Mouse (Mus musculus) liver, adult 2 months (tissue): ENCODE results near the gene Zfp46. TPM values are rescaled to one million over a fixed set of nuclear protein-coding genes. Genes with fewer than 3 reads are reported as not detected.
A peak's percentile ranks its signal among the peaks of the same experiment; 100 is the strongest.

Experiments
- DNase-seq: peaks from one replicate; pipeline ENCODE4 v3.0.0-alpha.2; 2011; ENCODE audit warnings: low read depth, low spot score; ENCODE audit errors: extremely low read depth
- H3K27ac ChIP-seq: fragments of 200-500 bp; replicated peaks from 2 replicates; pipeline ENCODE4 v1.5.1; 2012; ENCODE audit warnings: low read depth, mild to moderate bottlenecking, control low read depth, inconsistent platforms, low read length; ENCODE audit not compliant: insufficient read depth
- H3K27me3 ChIP-seq: fragments of 200-500 bp; 2 replicates; pipeline ENCODE4 v1.6.1; 2012; ENCODE audit warnings: mild to moderate bottlenecking, moderate library complexity, low read length, inconsistent platforms; ENCODE audit not compliant: control insufficient read depth, insufficient read depth
- H3K36me3 ChIP-seq: fragments of 200-500 bp; 2 replicates; pipeline ENCODE4 v1.6.1; 2012; ENCODE audit warnings: low read length, inconsistent platforms; ENCODE audit not compliant: control insufficient read depth, insufficient read depth
- H3K4me1 ChIP-seq: fragments of 200-500 bp; 2 replicates; pipeline ENCODE4 v1.6.1; 2011; ENCODE audit warnings: low read length; ENCODE audit not compliant: control insufficient read depth, insufficient read depth
- H3K4me3 ChIP-seq: fragments of 200-500 bp; 2 replicates; pipeline ENCODE4 v1.5.1; 2011; ENCODE audit warnings: low read depth, mild to moderate bottlenecking, control low read depth, low read length, moderate library complexity; ENCODE audit not compliant: insufficient read depth
- H3K79me2 ChIP-seq: fragments of 200-500 bp; 2 replicates; pipeline ENCODE4 v1.6.1; 2012; ENCODE audit warnings: inconsistent platforms, mild to moderate bottlenecking, low read length, moderate library complexity; ENCODE audit not compliant: control insufficient read depth, insufficient read depth
- H3K9ac ChIP-seq: fragments of 200-500 bp; 2 replicates; pipeline ENCODE4 v1.6.1; 2012; ENCODE audit warnings: low read depth, mild to moderate bottlenecking, control low read depth, inconsistent platforms, low read length
- CTCF ChIP-seq: fragments of 200-500 bp; IDR thresholded peaks from 2 replicates; pipeline ENCODE4 v1.5.1; 2011; ENCODE audit warnings: low read depth, low read length, control low read depth
- POLR2A ChIP-seq: fragments of 200-500 bp; IDR thresholded peaks from 2 replicates; pipeline ENCODE4 v1.6.1; 2011; ENCODE audit warnings: low read length, control low read depth; ENCODE audit not compliant: insufficient read depth; ENCODE audit errors: extremely low read depth
- WGBS: fragments of 180-500 bp; shearing (Covaris S2); methylation state at CpG from one replicate; pipeline ENCODE4 v1.1.7; 2018; 5-methylcytosine and 5-hydroxymethylcytosine counted together
- polyA plus RNA-seq: library from polyadenylated mRNA; depleted of rRNA; stranded (reverse); fragments of >200 nt; gene quantifications from 2 replicates; pipeline ENCODE4 v1.2.3, GENCODE M21; 2012
- total RNA-seq: library from RNA; depleted of rRNA; stranded (reverse); fragments of >200 nt; gene quantifications from 2 replicates; pipeline ENCODE4 v1.2.3, GENCODE M21; 2014

Gene Zfp46
- total and polyA plus RNA-seq, 2 experiments = 2.6 to 3.1 TPM

DNA sequence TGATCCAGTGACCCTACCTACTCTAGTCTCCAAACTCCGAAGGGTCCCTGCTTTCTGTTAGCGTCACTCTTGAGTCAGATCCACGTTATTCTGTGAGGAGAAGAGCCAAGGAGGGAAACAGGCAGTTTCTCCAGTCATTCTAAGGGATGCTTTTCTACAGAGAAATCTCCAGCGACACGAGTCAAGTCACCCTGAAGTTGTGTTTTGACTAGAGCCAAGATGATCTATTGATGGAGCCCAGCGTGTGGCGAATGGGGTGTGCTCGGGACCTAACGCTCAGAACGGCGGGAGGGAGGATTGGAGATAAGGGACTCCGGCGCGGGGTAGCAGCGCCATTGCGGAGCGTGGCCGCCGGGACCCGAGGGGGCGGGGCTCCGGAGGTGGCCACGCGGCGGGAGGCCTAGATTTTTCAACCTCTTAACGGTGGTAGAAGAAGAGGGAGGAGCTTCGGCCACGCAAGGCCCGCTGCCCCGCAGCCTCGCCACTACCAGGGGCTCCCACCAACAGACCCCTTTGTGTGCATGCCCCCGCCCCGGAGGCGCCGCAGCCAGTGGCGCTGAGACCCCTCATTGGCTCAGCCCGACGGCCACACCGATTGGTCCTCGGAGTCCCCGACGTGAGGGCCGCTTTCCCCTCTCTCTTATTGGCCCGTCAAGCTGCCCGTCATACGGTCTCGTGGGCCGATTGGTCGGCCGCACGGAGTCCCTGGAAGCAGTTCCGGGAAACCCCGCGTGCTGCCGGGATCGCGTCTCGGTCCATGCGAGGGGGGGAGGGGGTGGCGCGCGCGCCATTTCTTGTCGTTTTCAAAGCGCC lies 26.0 kb downstream of the Zfp46 start, which contains the start of gene Hnrnpr:
Gene Hnrnpr, plus strand, starts transcription at position 714 of the 813 bp plus-strand sequence.
- Histone ChIP-seq H3K27ac (peak within 1 kb of the TSS; percentile 91), H3K79me2 (peaks cover 18% of the 10 kb centered on the region; the same call in 1 of the 2 replicates), H3K36me3 (no peaks in the 10 kb centered on the region), H3K9ac (peak within 1 kb of the TSS; percentile 96), H3K27me3 (no peaks in the 10 kb centered on the region), H3K4me3 (peak within 1 kb of the TSS; percentile 93), H3K4me1 (peaks cover 8% of the 10 kb centered on the region)
- under 1% methylated on average over 64 of the region's 65 CpGs for WGBS
- TF ChIP-seq CTCF (no peak), POLR2A (peak; percentile 33)
- peak; percentile 88 for DNase-seq

DNA sequence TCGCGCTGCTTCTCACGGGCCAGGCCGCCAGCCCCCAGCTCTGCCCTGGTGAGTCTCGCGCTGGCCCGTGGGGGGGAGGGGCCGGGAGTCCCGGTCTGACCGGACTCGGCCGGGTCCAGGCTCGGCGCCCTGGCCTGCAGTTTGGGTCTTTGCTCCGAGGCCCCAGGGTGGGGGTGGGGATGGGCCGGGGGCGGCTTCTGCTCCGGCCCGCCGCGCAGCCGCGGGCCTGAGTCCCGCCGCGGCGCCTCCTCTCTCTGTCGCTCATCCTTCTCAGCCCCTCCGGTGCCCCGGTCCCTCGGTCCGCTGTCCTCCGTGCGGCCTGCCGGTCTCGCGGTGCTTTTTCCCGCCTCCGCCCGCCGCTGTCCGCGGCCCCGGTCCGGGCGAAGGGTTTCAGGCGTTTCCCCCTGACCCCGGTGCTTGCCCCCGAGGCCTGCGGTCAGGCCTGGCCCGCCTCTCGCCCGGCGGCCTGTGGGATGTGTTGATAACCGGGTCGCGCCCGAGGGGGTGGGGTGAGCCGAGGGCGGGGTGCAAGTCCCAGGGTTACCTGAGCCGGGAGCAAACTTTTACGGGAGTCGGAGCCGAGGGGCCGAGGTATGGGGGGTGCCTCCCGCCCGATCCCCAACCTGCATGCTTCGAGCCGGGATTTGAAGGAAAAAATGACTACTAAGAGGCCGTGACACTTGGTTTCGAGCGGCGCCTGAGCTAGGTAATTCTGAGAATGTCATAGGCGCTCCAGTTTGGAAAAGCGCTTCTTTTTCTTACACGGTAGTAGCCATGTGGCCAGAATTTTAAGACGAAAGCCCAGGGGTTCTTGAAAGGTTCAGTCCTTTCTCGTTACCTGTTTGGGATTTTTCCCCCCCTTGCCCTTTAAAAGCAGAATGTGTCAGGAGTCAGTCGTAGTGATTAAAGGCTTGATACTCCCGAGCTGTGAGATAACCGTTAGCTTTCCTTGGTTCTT lies 26.8 kb downstream of the Zfp46 start:
- Histone ChIP-seq H3K36me3 (peaks cover 2% of the 10 kb centered on the region; the same call in 1 of the 2 replicates), H3K27me3 (no peaks in the 10 kb centered on the region)

DNA sequence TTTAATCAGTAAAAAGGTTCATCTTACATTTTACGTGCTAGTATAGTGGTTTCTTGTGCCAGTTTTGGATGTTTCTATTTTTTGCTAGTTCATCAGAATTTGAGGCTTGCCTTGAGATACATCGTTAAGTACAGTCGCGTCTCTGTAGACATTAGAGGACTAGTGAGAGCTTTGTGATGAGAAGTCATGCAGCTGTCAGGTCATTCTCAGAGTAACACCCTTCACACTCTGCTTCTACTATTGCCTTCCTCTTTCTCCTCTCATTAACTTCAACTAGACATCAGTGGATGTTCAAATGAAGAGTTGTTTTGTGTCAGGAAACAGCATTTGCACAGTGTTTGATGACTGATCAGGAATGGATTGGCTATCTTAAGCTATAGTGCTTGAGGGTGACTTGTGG lies 28.1 kb downstream of the Zfp46 start:
- peaks cover 18% of the 10 kb centered on the region; the same call in 1 of the 2 replicates for H3K79me2 ChIP-seq
- no peaks in the 10 kb centered on the region for H3K27me3 ChIP-seq
- H3K9ac ChIP-seq = no peak overlapping the region
- H3K27ac ChIP-seq = no peak overlapping the region
- TF ChIP-seq CTCF (no peak), POLR2A (no peak)
- peaks cover 9% of the 10 kb centered on the region for H3K36me3 ChIP-seq
- H3K4me1 ChIP-seq = peaks cover 8% of the 10 kb centered on the region
- 30% methylated on average over 4 of the region's 4 CpGs for WGBS
- DNase-seq = no peak
- no peak overlapping the region for H3K4me3 ChIP-seq

More for the DNA sequence above, 26.8 kb downstream of the Zfp46 start:
- peak overlapping the region; percentile 93 for H3K4me3 ChIP-seq
- H3K9ac ChIP-seq = peak overlapping the region; percentile 96
- DNase-seq = peak; percentile 65
- under 1% methylated on average over 74 of the region's 81 CpGs for WGBS
- peaks cover 18% of the 10 kb centered on the region; the same call in 1 of the 2 replicates for H3K79me2 ChIP-seq
- peak overlapping the region; percentile 91 for H3K27ac ChIP-seq
- peaks cover 8% of the 10 kb centered on the region for H3K4me1 ChIP-seq
- TF ChIP-seq POLR2A = no peak
- TF ChIP-seq CTCF = no peak

DNA sequence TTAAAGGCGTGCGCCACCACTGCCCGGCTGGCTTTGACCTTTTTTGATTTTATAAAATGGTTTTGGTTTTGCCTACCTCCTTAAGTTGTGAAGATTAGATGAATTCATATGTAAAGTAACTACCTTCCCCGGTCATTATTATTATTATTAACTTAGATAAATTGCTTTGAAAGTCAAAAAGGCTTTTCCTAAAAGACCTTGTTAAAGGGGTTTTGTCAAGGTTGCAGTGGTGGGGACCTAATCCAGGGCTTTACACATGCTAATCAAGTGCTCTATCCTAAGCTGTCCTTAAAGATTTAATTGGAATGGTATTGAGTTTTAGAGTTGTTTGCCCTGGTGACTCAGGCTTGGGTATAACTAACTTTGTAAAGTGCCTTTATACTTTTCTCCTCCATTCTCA lies 33.2 kb downstream of the Zfp46 start:
- H3K4me3 ChIP-seq = no peak overlapping the region
- H3K27ac ChIP-seq = no peak overlapping the region
- DNase-seq = no peak
- no peaks in the 10 kb centered on the region for H3K27me3 ChIP-seq
- 98% methylated on average over 4 of the region's 4 CpGs for WGBS
- H3K4me1 ChIP-seq = peaks cover under 1% of the 10 kb centered on the region; the same call in 1 of the 2 replicates
- no peak overlapping the region for H3K9ac ChIP-seq
- peaks cover 16% of the 10 kb centered on the region; the same call in 1 of the 2 replicates for H3K79me2 ChIP-seq
- H3K36me3 ChIP-seq = peaks cover 38% of the 10 kb centered on the region
- no peak for TF ChIP-seq POLR2A
- TF ChIP-seq CTCF = no peak

DNA sequence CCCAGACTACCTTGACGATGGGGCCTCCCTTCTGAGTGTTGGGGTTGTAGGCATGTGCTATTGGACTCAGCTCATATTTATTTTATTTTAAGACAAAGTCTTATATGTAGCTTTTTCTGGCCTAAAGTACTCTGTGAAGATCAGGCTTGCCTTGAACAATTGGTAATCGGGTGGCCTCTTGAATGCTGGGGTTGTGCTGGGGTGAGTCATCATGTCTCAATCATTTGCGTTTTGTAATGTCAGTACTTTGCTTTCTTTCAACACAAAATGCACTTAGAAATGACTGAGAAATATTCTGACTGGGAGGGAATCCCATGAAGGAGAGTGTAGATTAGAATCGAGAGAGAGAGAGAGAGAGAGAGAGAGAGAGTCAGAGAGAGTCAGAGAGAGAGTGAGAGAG lies 35.5 kb downstream of the Zfp46 start:
- WGBS = 51% methylated on average over 4 of the region's 4 CpGs

More for the DNA sequence above, 35.5 kb downstream of the Zfp46 start:
- Histone ChIP-seq H3K9ac (no peak overlapping the region), H3K27me3 (no peaks in the 10 kb centered on the region), H3K4me1 (no peaks in the 10 kb centered on the region), H3K36me3 (peaks cover 48% of the 10 kb centered on the region), H3K79me2 (peaks cover 17% of the 10 kb centered on the region; the same call in 1 of the 2 replicates), H3K4me3 (no peak overlapping the region), H3K27ac (no peak overlapping the region)
- no peak for DNase-seq
- TF ChIP-seq CTCF = no peak
